Mouse (Mus musculus) liver, postnatal 0 days (tissue): Measurements from ENCODE around the gene Rbl1.

Source experiments
- CTCF ChIP-seq: sonication (generic); IDR thresholded peaks from 2 replicates; pipeline ENCODE4 v1.5.1; 2016; ENCODE audit warnings: antibody characterized with exemption, low read depth
- EP300 ChIP-seq: IDR thresholded peaks from 2 replicates; pipeline ENCODE4 v1.6.1; 2016; ENCODE audit warnings: antibody characterized with exemption, low read depth, mild to moderate bottlenecking

- no peak for TF ChIP-seq CTCF
- TF ChIP-seq EP300, result no peak
Observed at GRCm38 (mm10) chr2:157121766-157122165, 82.6 kb downstream of the Rbl1 start.
